Mouse (Mus musculus) monocyte, adult 5-6 weeks (primary cell): Measurements from ENCODE around the gene Traip. TPM values are rescaled to one million over a fixed set of nuclear protein-coding genes. Genes with fewer than 3 reads are reported as not detected.

Experiments
- ATAC-seq: fragments of 153-309, 156-312 bp; replicated peaks from 2 replicates; pipeline ENCODE4 v1.8.0; 2017; ENCODE audit warnings: mild to moderate bottlenecking; ENCODE audit not compliant: low TSS enrichment, insufficient number of reproducible peaks, severe bottlenecking, poor library complexity, low FRiP score
- total RNA-seq: library from RNA; stranded (forward); fragments of 200-1000, 200-491, 200-594 nt; gene quantifications from 3 replicates; pipeline ENCODE4 v1.2.3, GENCODE M21; 2017

The Traip gene
- total RNA-seq, 1 experiment from 2014 or later, result 1.8 TPM

GRCm38 (mm10) chr9:107963700-107964099 is 13.8 kb downstream of the Traip start:
- peak; percentile 73 for ATAC-seq

GRCm38 (mm10) chr9:107964681-107965080 is 14.7 kb downstream of the Traip start:
- ATAC-seq, result no peak

GRCm38 (mm10) chr9:107966676-107967075 is 16.7 kb downstream of the Traip start:
- ATAC-seq, result no peak

GRCm38 (mm10) chr9:107967437-107967836 is 17.5 kb downstream of the Traip start:
- no peak for ATAC-seq

- no peak for ATAC-seq
Measured at GRCm38 (mm10) chr9:107968531-107968930, 18.6 kb downstream of the Traip start.

- no peak for ATAC-seq
Measured at GRCm38 (mm10) chr9:107970311-107970710, 20.4 kb downstream of the Traip start.

- ATAC-seq, result no peak
Measured at GRCm38 (mm10) chr9:107971690-107972541, 22.0 kb downstream of the Traip start.

- ATAC-seq, result no peak
Measured at GRCm38 (mm10) chr9:107974491-107975171, 24.7 kb downstream of the Traip start.

GRCm38 (mm10) chr9:107975399-107976386 is 25.8 kb downstream of the Traip start, which contains the start of gene Uba7:
Gene Uba7 (plus strand): TSS chr9:107975505.
- peak; percentile 83 for ATAC-seq

- no peak for ATAC-seq
Measured at GRCm38 (mm10) chr9:107978815-107979214, 28.9 kb downstream of the Traip start.

- no peak for ATAC-seq
Measured at GRCm38 (mm10) chr9:107981684-107982605, 32.0 kb downstream of the Traip start.

- ATAC-seq, result 0 out of 2 replicates have a peak, but pooled peaks have one; percentile 28
Measured at GRCm38 (mm10) chr9:107982681-107983346, 32.9 kb downstream of the Traip start, which contains the start of gene Gm20661. Gene Gm20661 (plus strand): TSS chr9:107983058.

- no peak for ATAC-seq
Measured at GRCm38 (mm10) chr9:107983421-107983890, 33.5 kb downstream of the Traip start.

GRCm38 (mm10) chr9:107984052-107984753 is 34.3 kb downstream of the Traip start:
- ATAC-seq, result no peak

GRCm38 (mm10) chr9:107984754-107985055 is 34.8 kb downstream of the Traip start:
- no peak for ATAC-seq
